Mouse (Mus musculus) cerebellum, adult 8-10 months (tissue): Measurements from ENCODE around the gene Cars2.
"Not testable (repeated sequence)": the region's sequence is repeated elsewhere in the genome, so short reads cannot be mapped to it uniquely, and the experiment has no call there.

Source experiments
- DNase-seq: peaks from one replicate; pipeline ENCODE4 v3.0.0; 2022

Cars2 gene

DNA sequence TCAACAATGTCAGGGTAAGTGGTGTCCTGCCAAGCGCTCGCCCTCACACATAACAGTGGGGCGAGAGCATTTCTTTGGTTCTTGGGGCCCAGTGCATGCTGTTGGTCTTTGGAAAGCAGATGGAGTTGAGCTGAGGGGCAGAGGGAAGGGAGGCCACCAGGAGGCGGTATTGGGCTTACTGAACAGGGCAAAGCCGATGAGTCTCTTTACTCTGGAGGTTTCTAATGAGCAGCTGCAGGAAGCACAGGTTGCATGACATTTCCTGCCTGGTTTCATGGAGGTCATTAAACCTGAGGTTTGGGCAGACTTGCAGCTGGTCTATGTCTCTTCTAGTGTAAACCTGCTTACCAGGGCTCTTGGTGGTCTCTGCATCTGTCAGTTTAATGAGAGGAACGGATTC, 43.8 kb downstream of the Cars2 start:
- DNase-seq: no peak

DNA sequence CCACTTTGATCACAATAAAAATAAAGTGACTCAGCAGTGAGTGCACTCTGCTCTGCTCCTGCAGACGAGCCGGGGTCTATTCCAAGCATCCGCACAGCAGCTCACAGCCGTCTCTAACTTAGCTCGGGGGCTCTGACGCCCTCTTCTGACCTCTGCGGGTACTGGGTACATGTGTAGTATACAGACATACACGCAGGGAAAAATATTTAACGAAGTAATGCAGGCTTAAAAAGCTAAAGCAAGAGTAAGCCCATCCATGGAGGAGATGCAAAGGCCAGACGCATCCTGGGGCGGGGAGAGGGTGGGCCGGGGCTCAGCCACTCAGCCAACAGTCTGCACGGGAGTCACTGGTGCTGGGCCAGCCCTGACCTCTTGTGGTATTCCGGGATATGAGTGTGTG, 44.5 kb downstream of the Cars2 start:
- DNase-seq: no peak

DNA sequence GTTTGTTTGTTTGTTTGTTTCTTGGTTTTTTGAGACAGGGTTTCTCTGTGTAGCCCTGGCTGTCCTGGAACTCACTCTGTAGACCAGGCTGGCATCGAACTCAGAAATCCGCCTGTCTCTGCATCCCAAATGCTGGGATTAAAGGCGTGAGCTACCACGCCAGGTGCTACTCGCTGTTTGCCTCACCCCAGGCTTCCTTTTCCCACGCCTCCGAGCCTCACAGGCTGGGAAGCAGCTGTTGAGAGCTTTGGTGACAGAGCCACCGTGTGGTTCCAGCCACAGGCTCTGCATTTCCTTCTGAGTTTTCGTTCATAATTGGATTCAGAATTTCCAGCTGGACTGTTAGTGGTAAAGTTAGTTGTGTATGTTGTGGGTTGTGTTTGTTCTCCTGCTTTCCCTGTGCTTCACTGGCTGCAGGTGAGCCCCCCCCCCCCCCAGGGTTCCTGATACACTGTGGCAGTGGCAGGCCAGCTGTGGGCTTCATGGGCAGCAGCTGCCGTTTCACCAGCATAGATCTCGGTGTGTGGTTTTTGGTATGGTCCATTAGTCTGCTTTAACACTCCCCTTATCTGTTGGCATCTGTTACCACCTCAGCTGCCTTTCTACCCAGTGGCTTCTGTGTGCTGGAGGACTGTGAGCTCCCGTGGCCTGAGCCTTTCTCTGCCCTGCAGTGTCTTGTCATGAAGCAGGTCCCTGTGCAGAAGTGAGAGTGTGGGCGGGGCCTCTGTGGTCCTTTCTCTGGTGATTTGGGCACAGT, 46.9 kb downstream of the Cars2 start:
- no peak for DNase-seq

DNA sequence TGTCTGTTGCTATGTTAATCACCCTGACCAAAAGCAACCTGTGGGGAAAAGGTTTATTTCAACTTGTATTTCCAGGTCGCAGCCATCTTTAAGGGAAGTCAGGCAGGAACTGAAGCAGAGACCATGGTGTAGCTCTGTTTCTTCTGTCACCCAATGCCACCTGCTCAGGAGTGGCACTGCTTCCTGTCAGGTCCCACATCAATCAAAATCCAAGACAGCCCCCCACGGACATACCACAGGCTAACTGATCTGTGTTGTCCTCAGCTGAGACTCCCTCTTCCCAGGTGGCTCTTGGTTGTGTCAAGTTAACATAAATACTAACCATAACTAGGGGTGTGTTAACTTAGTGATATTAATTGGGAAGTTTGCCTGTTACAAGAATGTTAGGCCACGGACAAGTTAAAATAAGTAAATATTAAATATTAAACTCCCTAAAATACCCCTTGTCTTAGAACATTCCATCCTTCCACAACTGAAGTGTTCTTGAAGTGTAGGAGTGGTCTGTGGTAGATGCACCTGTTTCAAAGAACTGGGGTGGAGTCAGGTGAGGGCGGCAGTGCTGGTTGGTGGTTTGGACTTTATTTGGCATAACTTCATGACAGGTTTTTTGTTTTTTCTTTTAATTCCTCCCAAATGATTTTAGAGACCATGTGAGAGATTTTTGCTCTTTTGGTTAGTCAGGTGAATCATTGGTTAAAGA, 51.6 kb downstream of the Cars2 start:
- no peak for DNase-seq

DNA sequence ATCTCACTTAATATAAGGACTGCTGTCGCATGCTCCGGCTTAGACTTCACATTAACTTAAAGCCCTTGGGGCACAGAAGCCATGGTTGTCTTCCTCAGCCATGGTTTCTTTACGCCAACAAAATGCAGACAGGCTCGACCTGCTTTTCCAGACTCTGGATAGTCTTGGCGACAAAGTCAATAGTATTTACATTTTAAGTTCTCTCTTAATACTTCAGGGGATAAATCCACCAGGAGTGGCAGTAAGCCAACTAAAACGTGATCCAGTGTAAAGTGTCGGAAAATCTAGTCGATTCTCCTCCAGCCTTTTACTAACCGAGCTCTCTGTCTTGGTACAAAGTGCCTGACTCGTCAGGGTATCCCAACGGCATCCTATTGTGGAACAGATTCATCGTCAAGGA, 52.3 kb downstream of the Cars2 start:
- no peak for DNase-seq

DNA sequence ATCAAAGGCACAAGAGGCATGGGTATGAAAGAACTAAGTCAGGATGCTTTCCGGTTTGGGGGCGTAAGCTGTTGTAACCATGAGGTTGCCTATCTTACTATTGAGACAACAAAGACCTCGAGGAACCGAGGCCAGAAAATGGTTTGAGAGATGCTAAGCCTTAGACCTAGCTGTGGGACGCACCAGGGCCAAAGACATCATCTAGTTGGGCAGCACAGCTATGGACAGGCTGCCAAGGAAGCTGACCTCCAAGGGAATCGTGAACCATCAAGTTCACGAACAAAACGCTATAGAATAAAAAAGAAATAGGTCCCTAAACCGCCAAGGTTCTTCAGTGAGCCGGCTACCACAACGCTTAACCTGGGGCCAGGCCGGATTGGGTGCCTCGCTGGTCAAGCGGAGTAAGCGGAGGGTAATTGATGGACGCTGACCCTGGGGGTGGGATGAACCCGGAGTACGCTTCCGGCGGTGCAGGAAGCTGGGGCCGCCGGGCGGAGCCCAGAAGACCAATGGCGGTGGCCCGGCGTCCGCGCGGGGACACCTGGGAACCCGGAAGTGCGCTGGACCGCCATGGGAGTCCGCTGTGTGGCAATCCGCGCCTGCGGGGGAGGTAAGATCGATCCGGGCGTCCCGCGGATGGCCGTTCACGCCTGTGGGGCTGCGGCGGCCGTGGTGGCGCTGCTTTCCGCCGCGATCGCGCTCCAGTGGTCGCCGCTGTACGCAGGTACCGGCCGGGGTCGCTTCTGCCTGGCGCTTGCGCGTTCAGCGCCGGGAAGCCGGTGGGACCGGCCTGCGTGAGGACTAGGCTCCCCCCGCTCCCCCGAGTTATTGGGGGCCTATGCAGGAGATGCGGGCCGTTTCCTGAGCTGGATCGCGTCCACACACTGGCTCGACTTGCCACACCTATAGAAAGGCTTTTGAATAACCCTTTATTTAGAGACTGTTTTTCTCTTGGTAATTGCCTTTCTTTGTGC, 53.3 kb downstream of the Cars2 start, which contains the start of gene Naxd:
Gene Naxd (plus strand): TSS at position 490 of the 974 bp plus-strand sequence.
- peak; percentile 85 for DNase-seq

DNA sequence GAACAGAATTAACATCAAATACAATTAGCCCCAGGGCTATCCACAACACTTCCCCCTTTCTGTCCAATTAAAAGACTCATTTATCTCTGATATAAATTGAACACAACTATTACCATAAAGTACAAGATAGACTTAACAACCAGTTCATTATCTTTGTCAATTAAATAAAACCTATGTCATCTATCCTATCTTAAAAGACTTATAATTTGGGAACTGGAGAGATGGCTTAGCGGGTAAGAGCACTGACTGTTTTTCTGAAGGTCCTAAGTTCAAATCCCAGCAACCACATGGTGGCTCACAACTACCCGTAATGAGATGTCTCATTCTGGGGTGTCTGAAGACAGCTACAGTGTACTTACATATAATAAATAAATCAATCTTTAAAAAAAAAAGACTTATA, 58.2 kb downstream of the Cars2 start:
- not testable (repeated sequence) for DNase-seq

DNA sequence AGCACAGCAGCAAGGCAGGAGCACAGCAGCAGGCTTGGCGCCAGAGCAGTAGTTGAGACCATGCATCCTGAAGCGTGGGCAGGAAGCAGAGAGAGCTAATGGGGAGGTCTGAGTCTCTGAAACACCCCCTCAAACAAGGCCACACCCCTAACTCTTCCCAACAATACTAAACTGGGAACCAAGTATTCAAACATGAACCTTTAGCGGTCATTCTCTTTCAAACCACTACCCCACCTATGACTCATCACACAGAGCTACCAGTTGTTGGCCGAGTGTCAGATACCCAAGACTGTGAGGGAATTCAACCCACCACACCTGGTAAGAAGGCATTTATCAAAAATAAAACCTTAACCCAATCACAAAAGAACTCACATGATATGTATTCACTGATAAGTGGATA, 63.4 kb downstream of the Cars2 start:
- DNase-seq: no peak

DNA sequence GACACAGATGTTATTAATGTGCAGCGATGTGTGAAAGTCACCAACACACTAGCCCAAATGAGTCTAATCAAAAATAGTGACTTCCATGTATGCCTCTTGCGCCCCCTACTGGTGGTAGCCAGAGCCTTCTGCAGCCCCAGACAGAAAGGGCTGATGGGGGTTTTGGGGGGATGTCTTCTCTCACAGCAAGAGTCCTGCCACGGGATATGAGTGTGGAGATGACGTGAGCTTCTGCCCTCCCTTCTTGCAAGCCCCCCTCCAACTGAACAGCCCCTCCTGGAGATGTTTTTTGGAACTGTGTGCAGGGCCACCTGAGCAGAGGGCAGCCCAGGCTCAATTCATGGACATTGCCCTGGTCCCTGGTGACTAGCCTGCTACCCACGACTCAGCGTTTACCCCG, 64.4 kb downstream of the Cars2 start:
- peak; percentile 60 for DNase-seq

DNA sequence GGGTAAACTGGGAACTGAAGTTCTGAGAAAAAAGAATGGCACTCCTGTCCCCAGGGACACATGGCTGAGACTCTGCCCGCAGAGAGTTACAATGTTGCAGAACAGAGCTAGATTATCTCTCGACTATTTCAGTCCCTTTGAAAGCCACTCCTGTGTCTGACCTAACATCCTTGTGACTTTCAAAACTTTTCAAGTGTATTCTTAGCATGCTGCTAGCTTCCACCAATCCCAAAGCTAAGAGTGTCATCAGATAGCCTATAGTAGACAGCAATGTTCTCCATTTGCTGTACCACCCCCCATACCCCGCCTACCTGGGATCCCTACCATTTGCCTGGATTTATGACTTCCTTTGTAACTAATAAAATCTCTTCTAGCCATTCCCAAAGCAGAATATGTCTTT, 68.0 kb downstream of the Cars2 start:
- DNase-seq: no peak

DNA sequence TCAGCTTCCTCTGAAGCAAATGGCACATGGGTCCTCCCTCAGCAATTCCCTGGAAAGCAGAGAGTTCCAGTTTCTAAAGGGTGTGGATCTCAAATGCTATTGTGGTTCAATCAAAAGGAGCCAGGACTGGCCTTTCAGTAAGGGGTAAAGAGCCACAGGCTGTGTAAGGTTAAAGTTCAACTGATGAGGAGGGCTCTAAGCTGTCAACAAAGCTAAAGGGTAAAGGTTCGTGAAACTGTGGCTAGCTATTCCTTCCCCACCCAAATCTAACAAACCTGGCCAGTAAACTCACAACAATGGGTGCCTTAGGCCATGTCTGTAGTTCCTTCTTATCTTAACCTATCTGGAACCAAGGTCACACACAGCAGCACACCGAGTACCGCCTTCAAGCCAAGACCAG, 68.7 kb downstream of the Cars2 start:
- DNase-seq: no peak

DNA sequence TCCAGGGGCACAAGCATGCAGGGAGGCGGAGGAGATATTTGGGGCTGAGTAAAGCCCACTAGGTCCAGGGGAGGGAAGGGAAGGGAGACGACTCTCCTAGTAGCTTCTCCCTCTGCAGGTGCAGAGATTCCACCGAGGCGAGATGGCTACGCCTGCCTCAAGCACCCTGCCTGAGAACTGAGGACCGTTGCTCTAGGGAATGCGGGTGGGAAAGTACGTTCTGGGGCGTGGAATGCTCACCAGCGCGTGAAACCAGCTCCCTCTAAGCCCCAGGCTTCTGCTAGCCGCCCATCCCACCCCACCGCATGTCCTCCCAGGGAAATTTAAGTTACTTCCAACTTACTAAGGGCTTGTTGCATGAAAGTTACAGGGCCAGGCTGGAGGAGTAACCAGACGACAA, 71.0 kb downstream of the Cars2 start:
- no peak for DNase-seq

DNA sequence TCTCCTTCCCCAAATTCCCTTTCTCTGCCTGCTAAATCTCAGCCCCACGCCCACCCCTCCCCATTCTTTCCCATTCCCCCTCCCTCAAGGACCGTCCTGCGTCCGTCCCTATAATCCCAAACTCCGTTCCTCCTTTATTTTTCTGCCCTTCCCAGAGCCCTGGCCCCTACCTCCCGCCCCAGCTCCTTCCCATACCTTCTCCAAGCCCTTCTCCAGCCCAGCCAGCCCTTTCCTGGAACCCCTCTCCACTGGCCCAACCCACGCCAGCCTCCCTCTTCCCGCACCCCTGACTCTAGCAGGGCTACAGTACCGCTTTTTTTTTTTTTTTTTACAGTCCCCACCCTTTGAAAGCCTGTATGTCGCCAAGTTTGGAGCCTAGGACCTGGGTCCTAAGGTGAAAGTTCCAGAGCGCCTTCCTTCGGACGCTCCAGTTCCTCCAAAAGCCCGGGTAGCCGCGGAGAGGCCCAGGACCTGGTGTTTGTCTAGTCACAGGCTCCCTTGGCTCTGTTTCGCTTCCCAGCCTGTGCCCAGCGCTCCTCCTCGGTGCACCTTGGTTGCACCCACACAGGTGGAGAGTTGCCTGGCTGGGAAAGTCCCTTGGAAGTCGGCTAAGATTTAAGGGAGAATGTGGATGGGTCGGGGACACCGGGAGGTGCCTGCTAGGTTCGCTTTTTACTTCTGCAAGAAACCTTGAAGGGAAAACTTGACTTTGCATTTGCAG, 71.6 kb downstream of the Cars2 start:
- no peak for DNase-seq

DNA sequence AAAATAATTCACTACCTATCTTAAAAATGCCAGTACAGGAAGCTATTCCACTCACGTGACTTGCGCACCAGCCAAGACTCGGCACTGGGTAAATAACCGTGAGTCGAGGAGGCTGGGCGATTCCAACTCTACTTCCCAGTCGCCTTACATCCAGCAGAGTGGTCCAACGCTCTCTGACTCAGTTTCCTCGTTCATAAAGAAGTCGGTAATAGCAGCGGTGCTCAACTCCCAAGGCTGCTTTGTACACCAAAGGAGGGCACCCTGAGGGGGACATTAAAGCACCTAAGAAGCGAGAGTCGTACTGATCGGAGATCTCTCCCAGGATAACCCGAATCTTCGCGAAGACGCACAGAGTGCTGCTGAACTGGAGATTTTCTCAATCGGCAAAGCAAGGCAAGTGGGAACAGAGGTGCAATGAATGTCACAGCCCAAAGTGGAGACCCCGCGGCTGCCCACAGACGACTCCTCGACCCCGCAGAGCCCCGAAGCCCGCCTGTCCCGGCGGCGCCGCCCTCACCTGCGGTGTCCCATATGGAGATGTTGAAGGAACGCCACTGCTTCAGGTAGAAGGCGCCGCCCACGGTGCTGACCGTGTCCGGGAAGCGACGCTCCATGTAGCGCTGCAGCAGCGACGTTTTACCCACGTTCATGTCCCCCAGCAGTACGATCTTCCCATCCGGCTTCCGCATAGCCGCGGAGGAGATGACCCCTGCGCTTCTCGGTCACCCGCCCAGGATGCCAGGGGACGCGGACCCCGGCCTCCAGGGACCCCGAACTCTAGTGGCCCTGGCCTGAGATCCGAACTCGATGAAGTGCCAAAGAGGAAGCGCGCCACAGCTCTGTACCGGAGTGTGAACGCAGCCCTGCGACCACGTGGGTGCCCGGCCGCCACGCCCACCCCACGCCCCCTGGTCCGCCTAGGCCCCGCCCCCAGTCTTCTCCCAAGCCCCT, 72.5 kb downstream of the Cars2 start, which contains the start of gene Rab20:
Gene Rab20 (minus strand): TSS at position 900 of the 951 bp plus-strand sequence.
- DNase-seq: no peak

DNA sequence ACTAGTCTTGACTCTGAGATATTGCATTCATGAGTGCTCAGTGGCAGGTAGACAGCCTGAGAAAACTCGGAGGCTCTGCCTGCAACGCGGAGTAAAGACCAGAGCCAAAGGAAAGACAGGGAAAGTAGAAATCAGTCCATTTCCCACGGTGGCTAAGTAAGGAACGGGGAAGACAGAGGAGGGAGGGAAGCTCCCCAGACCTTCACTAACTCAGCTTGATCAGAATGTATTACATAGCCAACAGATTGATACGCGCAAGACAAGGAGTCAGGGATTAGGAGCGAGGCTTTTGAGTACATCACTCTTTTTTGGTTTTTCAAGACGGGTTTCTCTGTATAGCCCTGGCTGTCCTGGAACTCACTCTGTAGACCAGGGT, 73.4 kb downstream of the Cars2 start:
- no peak for DNase-seq

DNA sequence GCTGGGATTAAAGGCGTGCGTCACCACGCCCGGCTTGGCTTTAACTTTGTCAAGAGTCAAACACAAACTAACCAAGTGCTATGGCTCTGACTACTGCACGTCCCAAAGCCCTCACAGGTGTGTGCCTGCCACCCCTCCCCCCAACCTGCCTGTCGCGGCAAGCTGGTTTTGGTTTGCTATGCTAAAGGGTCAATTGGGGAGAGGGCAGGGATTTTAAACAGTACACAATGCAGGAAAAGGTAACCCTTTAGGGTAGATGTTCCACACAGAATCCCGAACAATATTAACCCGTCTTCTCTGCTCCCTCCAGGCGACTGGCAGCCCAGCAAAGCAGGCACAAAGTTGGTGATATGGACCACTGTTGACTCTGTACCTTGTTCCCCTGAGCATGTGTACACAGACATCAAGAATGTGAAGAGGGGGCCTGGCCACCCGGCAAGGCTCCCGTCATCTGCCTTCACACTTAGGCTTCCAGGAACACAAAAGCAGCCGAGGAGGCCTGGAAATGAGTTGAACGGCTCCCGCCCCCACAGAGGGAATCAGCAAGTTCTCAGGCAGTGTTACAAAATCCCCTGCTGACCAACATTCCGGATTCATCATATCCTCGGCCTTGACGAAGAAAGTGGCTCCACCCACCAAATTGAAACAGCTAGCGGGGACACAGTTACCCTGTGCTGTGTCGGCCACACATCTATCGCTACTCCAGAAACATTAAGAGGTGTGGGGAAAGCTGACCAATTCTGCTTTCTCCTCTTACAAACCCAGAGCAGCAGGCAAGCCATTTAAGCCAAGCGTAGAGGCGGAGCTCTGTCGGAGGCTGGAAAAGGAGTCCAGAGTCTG, 74.0 kb downstream of the Cars2 start:
- DNase-seq: no peak

DNA sequence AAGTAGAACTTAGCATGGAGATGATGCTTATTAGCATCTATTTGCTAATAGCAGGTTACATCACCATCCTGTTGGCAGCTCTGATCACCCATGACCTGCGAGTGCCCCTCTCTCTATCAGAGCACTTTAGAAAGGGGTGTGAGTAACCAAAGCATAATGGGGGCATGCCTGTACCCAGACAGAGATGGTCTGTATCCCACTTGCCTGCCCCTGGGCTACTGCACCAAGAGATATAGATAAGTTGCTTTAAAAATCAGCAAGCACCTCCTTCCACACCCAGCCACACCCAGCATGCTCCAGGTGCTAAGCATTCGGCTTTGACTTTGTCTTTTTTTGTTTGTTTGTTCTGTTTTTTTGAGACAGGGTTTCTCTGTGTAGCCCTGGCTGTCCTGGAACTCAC, 74.7 kb downstream of the Cars2 start:
- DNase-seq: no peak

DNA sequence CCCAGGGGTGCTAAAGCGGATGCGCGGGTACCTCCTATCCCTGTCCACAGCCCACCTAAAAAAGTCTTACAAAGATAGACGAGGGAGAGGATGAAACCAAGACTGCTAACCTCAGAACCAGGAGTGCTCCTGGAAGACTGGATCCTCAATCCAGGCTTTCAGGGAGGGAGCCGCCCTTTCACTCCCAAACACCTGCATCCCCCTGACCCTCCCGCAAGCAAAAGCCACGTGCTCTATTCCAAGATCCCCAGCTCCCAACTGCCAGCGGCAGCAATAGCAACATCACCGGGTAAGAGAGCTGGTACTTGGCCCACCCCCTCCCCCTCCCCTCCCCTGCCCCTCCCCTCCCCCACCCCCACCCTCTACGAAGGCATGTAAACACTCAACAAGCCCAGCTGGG, 75.2 kb downstream of the Cars2 start:
- DNase-seq: no peak

DNA sequence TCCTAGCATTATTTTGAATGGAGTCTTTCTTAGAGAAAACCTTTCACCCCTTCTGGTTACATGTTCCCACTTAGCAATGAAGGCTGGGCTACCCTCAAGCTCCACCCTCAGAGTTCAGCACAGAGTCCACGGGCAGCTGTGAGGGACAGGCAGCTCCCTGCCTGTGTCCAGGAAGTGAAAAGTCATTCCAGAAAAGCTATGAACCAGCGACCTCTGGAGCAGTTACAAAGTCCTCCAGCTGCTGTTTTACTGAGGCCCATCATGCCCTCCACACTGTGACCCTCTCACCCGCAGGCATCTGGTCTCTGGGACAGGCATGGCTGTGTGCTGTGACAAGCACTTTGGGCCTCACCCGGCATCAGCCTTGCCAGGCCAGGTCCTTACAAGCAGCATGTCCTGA, 77.5 kb downstream of the Cars2 start:
- DNase-seq: no peak

DNA sequence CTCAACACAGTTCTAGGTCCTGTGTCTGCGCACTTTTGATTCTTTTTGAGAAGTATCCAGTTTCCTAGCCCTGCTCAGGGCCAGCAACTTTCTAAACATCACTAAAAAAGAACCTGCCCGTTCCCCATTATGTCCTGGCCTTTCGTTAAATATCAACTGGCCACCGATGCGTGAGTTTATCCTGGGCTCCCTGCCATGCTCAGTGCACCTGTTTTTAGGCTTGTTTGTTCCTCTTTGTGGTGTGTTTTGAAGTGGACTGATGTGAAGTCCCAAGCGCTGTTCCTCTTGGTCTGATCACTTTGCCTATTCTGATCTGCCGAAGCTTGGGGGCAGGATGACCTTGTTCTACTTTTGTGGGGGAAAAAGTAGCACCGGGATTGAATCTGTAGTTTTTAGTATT, 79.3 kb downstream of the Cars2 start:
- DNase-seq: no peak

DNA sequence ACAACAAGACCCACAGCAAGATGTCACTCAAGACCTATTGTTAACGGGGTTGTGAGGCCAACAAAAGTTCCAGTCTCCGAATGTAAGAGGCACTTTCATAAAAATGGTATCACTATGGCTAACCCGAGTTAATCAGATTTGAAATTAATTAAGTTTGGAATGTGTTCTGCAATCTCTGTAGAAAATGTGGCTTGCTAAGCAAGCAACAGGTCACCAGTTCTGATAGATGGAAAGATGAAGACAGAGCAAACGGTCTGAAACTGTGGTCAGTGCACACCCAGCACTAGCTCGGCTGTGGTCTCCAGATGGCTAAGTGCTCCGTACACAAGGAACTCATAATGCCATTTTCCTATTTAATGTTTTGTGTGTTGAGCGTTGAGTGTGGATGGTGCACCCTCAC, 79.9 kb downstream of the Cars2 start:
- no peak for DNase-seq
